Mouse (Mus musculus) adrenal gland, adult 8-10 months (tissue): ENCODE results near the gene Gm21541. TPM values are rescaled to one million over a fixed set of nuclear protein-coding genes. Genes with fewer than 3 reads are reported as not detected.
"Not testable (repeated sequence)": the region's sequence is repeated elsewhere in the genome, so short reads cannot be mapped to it uniquely, and the experiment has no call there.

Experiments used
- DNase-seq: peaks from one replicate; pipeline ENCODE4 v3.0.0; 2022
- total RNA-seq, 4 experiments: library from RNA; stranded (reverse); gene quantifications; 2 replicates each; pipeline ENCODE4 v1.2.4; 2022

Gene Gm21541
- not detected for total RNA-seq

DNA sequence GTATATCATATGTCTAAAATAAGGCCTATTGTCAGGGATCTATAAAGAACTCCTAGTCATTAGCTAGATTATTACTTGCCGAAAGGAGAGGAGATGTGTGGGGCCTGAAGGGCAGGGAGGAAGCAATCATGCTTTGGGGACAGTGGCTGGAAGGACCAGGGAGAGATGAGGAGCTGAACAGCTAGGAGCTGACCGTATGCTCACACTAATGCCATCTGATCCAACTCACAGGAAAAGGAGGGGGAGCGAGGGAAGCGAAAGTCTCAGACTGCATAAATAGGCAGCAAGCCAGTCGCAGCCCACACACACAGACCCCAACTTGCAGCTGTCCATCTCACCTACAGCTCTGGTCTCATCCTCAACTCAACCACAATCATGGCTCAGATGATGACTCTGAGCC lies at the start of gene Gm21541:
Gene Gm21541 (plus strand): TSS at position 301 of the 400 bp plus-strand sequence.
- DNase-seq, result not testable (repeated sequence)

DNA sequence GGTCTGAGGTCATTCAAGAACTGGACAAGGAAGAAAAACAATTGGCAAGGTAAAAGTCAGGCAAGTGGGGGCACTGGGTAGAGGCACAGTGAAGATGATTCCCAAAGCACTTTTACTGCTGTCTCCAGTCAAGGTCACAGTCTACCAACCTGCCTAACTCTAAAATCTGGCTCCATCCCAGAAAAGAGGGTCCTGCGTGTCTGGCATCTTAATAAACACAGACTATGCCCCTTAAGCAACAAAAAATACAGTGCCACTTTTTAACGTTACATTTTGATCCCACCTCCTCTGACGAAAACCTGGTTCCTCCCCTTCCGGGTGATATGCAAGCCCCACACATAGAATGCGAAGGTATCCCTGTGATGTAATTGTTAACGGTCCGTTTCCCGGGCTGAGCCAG lies 37.9 kb downstream of the Gm21541 start, which contains the start of gene Gm20878:
Gene Gm20878 (plus strand): TSS at position 301 of the 400 bp plus-strand sequence.
- not testable (repeated sequence) for DNase-seq

Other genes with a start within 250 kb of the Gm21541 start
- 10 to 100 TPM; 41.4 to 50.9 (median 48.4) TPM for gene Cntfr, start 206.5 kb upstream of the Gm21541 start, total RNA-seq
- gene Il11ra1, start 203.6 kb upstream of the Gm21541 start, total RNA-seq, result 100 to 1,000 TPM in 2 of 4 experiments, 10 to 100 TPM in 2; 81.8 to 130 (median 112) TPM
- gene Rpp25l, start 190.1 kb upstream of the Gm21541 start, total RNA-seq, result 10 to 100 TPM; 35.0 to 44.4 (median 41.8) TPM
- gene Dctn3, start 180.4 kb upstream of the Gm21541 start, total RNA-seq, result 100 to 1,000 TPM; 113 to 133 (median 119) TPM
- not detected for gene Arid3c, start 172.5 kb upstream of the Gm21541 start, total RNA-seq
- gene Galt, start 148.4 kb upstream of the Gm21541 start, total RNA-seq, result 10 to 100 TPM; 40.1 to 62.7 (median 51.0) TPM
- 10 to 100 TPM; 74.2 to 81.7 (median 78.8) TPM for gene Sigmar1, start 147.5 kb upstream of the Gm21541 start, total RNA-seq
- 10 to 100 TPM; 37.6 to 56.9 (median 50.7) TPM for gene Ccl27a, start 129.4 kb upstream of the Gm21541 start, total RNA-seq
- gene Gm20878, start 38.0 kb downstream of the Gm21541 start, total RNA-seq, result 10 to 100 TPM in 2 of 4 experiments, 1 to 10 TPM in 2; 4.7 to 16.7 (median 10.7) TPM
- 1 to 10 TPM in 3 of 4 experiments, under 1 TPM in 1; 0.99 to 2.8 (median 1.6) TPM for gene Fam205a4, start 62.4 kb downstream of the Gm21541 start, total RNA-seq
- gene Gm21093, start 131.1 kb downstream of the Gm21541 start, total RNA-seq, result 1 to 10 TPM in 3 of 4 experiments, not detected in 1; 1.1 to 1.3 (median 1.2) TPM
- gene Gm3893, start 187.6 kb downstream of the Gm21541 start, total RNA-seq, result not detected
- 1 to 10 TPM; 3.2 to 7.2 (median 6.0) TPM for gene Gm13304, start 211.2 kb downstream of the Gm21541 start, total RNA-seq
- 10 to 100 TPM in 1 of 4 experiments, 1 to 10 TPM in 1, not detected in 2; 4.3 to 16.3 TPM for gene Gm13306, start 249.8 kb downstream of the Gm21541 start, total RNA-seq